Mouse (Mus musculus) bone marrow macrophage, adult 2 months (primary cell): ENCODE measurements around the gene Zfyve28.

ENCODE experiments used
- CTCF ChIP-seq: IDR thresholded peaks from 2 replicates; pipeline ENCODE4 v1.5.1; 2012; ENCODE audit warnings: low read depth, mild to moderate bottlenecking, low read length, moderate library complexity
- POLR2A ChIP-seq: IDR thresholded peaks from 2 replicates; pipeline ENCODE4 v1.6.1; 2012; ENCODE audit warnings: mild to moderate bottlenecking, low read depth, low read length, borderline replicate concordance

GRCm38 (mm10) chr5:34197243-34197642, 91.0 kb downstream of the Zfyve28 start:
- no peak for TF ChIP-seq CTCF
- no peak for TF ChIP-seq POLR2A
